Mouse (Mus musculus) cerebellum, adult 11-12 months (tissue): ENCODE measurements around the gene D430041D05Rik.
A peak's percentile ranks its signal among the peaks of the same experiment; 100 is the strongest.
"Not testable (repeated sequence)": the region's sequence is repeated elsewhere in the genome, so short reads cannot be mapped to it uniquely, and the experiment has no call there.

Experiments used
- DNase-seq: peaks from one replicate; pipeline ENCODE4 v3.0.0; 2022

D430041D05Rik gene

GRCm38 (mm10) chr2:104145983-104146382 is 264.8 kb downstream of the D430041D05Rik start:
- no peak for DNase-seq

GRCm38 (mm10) chr2:104144004-104144403 is 266.8 kb downstream of the D430041D05Rik start:
- DNase-seq: no peak

- no peak for DNase-seq
Observed at GRCm38 (mm10) chr2:104142140-104142539, 268.7 kb downstream of the D430041D05Rik start.

- DNase-seq: no peak
Observed at GRCm38 (mm10) chr2:104135920-104136319, 274.9 kb downstream of the D430041D05Rik start.

DNA sequence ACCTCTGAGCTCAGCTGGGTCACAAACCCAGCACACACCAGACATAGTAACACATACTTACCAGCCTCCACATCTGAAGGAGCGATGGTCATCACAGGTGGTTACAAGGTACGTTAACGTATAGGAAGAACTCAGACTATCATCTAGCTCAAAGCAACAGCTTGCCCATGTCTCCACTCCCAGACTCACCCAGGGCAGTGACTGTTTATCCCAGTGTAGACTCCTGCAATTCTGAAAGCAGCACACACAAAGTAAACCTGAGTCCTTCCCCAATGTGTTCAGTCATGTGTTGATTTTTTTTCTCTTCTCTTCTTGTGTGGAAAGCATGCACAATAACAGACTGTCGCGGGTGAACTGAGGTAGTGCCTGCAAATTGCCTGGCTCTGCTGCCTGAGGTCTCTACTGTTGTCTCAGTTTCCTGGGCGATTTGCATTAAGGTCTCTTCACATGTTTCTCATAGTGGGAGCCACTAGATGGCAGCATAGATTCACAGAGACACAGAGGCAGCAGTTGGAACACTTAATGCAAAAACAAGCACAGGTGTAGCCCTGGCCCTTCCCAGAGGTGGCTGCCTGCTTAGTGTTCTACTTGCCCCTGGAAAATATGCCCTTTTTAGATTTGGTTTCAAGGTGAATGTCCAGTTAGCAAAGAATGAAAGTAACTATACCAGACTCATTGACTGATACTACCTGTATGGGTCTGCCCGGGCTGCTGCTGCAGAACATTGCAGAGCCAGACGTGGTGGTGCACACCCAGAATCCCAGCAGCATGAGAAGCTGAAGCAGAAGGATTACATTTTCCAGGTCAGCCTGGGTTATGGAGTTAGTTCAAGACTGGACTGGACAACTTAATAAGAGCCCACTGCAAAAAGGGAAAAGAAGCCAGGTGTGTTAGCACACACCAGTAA is 276.4 kb downstream of the D430041D05Rik start:
- DNase-seq: peak; percentile 72

- no peak for DNase-seq
Observed at GRCm38 (mm10) chr2:104133042-104133810, 277.6 kb downstream of the D430041D05Rik start.

DNA sequence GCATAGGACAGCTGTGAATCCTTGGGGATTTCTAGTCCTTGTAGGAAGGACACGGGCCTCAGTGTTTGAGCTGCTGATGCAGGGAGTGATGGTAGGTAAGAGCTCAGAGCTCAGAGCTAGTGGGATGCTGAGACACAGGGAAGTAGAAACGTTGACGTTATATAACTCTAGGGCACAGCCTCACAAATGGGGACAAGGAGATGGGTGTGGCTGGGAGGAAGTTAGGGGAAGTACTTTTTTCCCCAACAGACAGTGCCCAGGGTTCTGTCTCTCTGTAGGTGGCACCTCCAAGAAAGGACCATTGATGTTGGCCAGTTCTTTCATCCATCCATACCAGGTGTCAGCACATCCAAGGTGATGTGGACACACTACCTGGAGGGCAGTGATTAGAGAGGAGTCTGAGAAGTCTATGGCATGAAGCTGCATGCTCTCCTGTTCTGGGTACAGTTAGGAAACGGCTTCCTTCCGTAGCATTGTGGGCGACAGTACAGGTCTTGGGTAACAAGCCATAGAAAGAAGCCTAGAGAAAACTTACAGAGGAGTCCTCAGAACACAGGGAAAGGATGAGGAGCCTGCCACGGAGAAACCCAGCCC is 278.4 kb downstream of the D430041D05Rik start:
- DNase-seq: no peak

GRCm38 (mm10) chr2:104130969-104131368 is 279.8 kb downstream of the D430041D05Rik start:
- DNase-seq: no peak

- no peak for DNase-seq
Observed at GRCm38 (mm10) chr2:104130165-104130564, 280.6 kb downstream of the D430041D05Rik start.

- DNase-seq: no peak
Observed at GRCm38 (mm10) chr2:104128803-104129531, 281.8 kb downstream of the D430041D05Rik start.

DNA sequence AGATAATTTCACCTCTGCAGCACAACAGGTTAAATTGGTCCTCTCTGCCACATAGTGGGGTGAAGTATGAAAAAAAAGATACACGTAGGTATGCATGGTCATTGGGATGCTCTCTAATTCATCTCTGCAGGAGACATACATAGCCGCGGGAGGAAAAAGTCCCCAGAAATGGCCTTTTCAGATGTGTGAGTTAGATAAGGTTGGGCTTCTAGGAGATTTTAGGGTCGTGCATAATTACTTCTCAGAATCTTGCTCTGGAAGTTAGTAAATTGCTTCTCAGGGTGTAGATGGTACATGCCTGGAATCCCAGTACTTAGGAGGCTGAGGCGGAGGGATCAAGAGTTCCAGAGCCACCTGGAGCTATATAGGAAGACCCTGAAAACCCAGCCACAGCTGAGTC is 286.7 kb downstream of the D430041D05Rik start:
- no peak for DNase-seq

DNA sequence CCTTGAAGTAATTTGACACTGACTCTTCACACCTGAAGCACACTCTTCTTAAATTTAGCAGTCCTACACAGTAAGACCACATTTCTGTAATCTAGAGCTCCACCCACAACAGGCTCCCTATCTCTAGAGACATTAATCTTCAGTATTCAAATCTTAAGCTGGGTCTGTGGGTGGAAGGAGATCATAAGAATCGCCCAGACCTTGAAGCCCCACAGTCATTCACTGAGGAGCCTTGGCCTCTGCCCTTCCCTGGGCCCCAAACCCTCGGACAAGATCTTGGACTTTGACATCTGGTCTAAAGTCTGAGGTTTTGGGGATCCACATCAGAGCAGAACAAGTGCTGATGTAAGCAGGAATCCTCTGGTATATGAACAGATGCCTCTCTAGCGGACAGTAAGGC is 287.3 kb downstream of the D430041D05Rik start:
- no peak for DNase-seq

DNA sequence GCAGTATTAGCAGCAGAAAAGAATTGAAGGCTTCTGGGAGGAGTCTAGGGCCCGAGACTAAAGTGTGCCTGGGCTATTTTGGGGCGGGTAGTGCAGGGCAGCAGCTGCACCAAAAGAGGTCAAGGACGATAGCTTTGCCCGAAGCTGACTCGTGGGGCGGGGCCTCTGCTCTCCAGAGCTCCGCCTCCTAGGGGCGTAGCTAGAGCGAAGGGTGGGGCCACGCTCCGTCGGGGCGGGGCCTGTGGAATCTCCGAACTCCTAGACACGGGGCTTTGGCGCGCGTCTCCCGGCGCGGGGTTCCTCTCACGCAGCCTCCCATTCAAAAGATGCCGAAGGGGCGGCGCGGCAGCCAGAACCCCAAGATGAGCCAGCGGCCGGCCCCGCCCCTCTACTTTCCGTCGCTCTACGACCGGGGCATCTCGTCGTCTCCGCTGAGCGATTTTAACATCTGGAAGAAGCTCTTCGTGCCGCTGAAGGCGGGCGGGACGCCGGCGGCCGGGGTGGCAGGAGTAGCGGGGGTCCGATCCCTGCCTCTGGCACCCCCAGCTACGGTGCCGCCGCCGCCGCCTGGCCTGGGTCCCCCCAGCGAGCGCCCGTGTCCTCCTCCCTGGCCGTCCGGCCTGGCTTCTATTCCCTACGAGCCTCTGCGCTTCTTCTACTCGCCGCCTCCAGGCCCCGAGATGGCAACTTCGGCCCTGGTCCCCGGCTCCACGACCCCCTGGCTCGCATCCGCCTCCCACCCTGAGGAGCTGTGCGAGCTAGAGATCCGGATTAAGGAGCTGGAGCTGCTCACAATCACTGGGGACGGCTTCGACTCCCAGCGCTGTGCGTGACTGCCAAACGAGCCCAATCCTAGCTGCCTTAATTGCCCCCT is 288.1 kb downstream of the D430041D05Rik start, which contains the start of gene A930018P22Rik:
TSS of gene A930018P22Rik (plus strand) at position 265 of the 874 bp plus-strand sequence.
- peak; percentile 88 for DNase-seq

DNA sequence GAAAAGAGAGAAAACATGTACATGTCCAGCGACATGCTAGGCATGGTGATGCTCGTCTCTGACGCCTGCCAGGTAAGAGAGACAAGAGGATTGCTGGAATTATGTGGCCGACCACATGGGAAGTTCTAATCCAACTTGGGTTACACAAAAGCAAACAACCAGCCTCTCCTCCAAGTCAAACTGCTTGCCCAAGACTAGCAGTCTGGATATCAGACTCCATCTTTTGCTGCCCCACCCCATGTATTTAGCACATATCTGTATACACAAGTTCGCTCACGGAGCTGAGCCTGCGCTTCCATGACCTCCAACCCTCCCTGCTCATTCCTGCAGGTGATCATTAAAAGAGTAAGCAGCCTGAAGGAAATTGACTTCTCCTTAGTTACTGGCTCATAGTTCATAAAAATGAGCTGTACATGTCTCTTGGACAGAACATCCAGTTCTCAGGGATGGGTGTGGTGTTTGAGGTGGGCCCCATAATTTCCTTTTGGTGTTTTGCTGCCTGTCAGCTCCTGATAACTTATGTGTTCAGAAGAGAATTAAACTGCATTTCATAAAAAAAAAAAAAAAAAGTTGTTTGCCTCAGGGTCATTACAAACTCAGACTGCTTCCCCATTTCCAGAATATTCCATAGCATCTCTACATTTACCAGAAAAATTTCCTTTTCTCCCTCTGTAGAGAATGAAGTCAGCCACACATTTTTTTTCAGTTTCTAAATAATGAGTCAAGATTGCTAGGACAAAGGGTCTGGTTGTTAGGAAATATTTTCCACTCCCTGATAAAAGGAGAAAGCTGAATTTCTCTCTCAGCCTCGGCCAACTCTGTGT is 288.9 kb downstream of the D430041D05Rik start:
- DNase-seq: no peak

GRCm38 (mm10) chr2:104120312-104120711 is 290.5 kb downstream of the D430041D05Rik start:
- no peak for DNase-seq

DNA sequence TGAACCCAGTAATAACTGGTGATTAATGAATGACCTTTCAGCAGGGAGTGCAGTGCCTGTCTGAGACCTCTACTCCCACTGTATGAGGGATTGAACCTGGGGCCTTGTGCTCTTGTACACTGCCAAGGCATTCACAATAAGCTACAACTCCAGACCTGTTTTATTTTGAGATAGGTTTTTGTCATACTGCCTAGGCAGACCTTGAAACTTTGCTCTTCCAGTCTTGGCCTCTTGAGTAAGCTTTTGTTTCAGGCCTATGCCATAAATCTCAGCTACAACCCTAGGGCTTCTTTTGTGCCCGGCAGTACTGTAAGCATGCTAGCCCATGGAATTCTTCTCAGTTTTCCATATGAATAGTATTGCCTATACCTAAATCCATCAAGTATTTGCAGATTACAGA is 291.7 kb downstream of the D430041D05Rik start:
- DNase-seq: no peak

DNA sequence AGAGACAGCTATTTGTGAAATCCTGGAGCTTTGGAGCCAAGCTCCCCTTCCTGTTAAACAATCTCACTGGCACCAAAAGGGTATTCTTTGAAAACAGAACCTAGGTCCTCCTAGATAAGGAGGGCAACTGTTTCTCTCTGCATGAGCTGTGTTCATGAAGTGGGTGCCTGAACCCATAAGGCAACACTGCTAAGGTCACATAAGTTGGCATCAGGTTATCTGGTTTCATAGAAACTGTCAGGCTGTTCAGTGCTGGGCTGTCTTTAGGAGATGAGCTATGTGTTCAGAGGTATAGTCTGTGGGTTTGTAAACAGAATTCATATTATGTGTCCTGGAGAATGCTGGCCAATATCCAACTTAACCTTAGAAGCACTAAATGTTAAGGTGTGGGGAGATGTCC is 293.6 kb downstream of the D430041D05Rik start:
- not testable (repeated sequence) for DNase-seq

DNA sequence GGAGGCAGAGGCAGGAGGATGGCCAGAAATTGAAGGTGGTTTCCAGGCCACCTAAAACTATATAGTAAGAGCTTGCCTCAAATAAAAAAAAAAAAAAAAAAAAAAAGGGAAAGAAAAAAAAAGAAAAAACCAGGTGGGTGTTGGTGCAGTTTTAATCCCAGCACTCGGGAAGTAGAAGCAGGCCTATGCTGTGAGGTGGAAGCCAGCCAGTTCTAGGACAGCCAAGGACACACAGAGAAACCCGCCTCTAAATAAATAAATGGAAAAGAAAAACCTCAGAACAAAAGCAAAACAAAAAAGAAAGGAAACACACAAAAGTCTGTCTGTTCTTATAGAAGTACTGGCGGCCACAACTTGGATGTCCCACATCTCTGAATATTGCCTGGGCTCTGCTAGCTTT is 295.9 kb downstream of the D430041D05Rik start:
- DNase-seq: no peak

GRCm38 (mm10) chr2:104113563-104113962 is 297.2 kb downstream of the D430041D05Rik start:
- DNase-seq: not testable (repeated sequence)

DNA sequence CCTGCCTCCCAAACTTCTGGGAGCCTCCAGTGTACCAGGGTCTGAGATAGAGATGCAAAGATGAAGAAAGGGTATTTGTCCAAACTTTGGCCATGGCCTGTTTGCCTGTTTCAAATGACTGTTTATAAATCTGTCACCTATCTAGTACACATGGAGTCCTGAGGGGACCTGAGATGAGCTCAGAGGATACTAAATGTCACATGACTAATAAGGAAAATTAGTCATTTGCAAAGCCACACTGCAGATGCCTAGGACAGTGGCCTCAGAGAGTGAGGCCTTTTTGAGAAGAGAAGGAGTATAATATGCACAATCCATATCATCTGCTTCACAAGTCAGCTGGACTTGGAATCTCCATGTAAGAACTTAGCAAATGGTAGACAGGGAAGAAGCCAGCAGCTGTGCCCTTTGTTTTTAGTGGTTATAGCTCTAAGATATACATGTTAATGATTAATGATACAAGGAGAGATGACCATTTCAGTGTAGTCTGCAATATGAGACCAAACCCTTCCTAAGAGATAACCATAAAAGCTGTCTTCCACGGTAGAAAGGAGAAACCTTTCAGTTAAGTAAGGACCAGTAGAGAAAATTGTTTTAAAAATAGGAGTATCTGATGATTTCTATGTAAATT is 299.5 kb downstream of the D430041D05Rik start:
- DNase-seq: not testable (repeated sequence)
